Mouse (Mus musculus) forebrain, embryonic 16.5 days (tissue): ENCODE results near the gene Filip1l. TPM values are rescaled to one million over a fixed set of nuclear protein-coding genes. Genes with fewer than 3 reads are reported as not detected.

Source experiments
- ATAC-seq: fragments of 200-750 bp; cut with Nextera tagmentation; 2 replicates; pipeline ENCODE4 v1.8.0; 2017; ENCODE audit warnings: mild to moderate bottlenecking, moderate library complexity
- H3K27ac ChIP-seq: fragments of 300-500 bp; sonication (generic); 2 replicates; pipeline ENCODE4 v1.5.1; 2014; ENCODE audit warnings: low read length, control low read depth
- H3K27me3 ChIP-seq: fragments of 300-500 bp; sonication (generic); replicated peaks from 2 replicates; pipeline ENCODE4 v1.6.1; 2014; ENCODE audit warnings: low read length; ENCODE audit not compliant: control insufficient read depth, insufficient read depth
- H3K36me3 ChIP-seq: fragments of 300-500 bp; sonication (generic); 2 replicates; pipeline ENCODE4 v1.6.1; 2014; ENCODE audit not compliant: control insufficient read depth, insufficient read depth
- H3K4me1 ChIP-seq: fragments of 300-500 bp; sonication (generic); replicated peaks from 2 replicates; pipeline ENCODE4 v1.6.1; 2014; ENCODE audit warnings: low read length; ENCODE audit not compliant: control insufficient read depth, insufficient read depth
- H3K4me2 ChIP-seq: fragments of 300-500 bp; sonication (generic); 2 replicates; pipeline ENCODE4 v1.6.1; 2014; ENCODE audit warnings: mild to moderate bottlenecking, low read length, control low read depth
- H3K4me3 ChIP-seq: fragments of 300-500 bp; sonication (generic); replicated peaks from 2 replicates; pipeline ENCODE4 v1.5.1; 2014; ENCODE audit warnings: mild to moderate bottlenecking, low read length, control low read depth
- H3K9ac ChIP-seq: fragments of 300-500 bp; sonication (generic); replicated peaks from 2 replicates; pipeline ENCODE4 v1.6.1; 2014; ENCODE audit warnings: low read depth, low read length, control low read depth
- H3K9me3 ChIP-seq: fragments of 300-500 bp; sonication (generic); 2 replicates; pipeline ENCODE4 v1.6.1; 2016; ENCODE audit warnings: low read length; ENCODE audit not compliant: control insufficient read depth
- WGBS: fragments of 180-500 bp; shearing (Covaris S2); extraction: QIAGEN DNeasy Blood & Tissue Kit; methylation state at CpG from one replicate; pipeline ENCODE4 v1.1.7; 2014; 5-methylcytosine and 5-hydroxymethylcytosine counted together
- polyA plus RNA-seq: library from polyadenylated mRNA; unstranded; fragments of >200 nt; fragmentation: Nextera tagmentation; extraction: Ambion mirVana; gene quantifications from 2 replicates; pipeline ENCODE4 v1.2.1, GENCODE M21; 2015

The Filip1l gene
- polyA plus RNA-seq, 1 experiment from 2014 or later: 2.2 TPM

DNA sequence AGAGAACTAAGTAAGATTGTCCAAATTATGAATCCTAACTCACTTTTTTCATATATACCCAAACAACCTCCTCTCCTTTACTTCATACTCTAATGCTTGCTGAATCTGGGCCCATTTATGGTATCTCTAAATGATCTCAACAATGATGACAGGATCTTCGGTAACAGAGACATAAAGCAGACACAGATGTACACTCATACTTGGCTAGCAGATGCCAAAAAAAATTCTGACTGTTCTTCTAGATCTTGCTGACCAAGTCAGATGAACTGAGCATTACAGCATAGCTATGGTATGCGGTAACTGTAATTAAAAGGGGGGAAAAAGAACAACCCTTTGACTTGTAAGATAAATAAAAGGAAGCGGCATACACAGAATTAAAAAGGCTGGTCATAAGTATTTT lies 210.6 kb downstream of the Filip1l start:
- Histone ChIP-seq H3K9ac (no peak overlapping the region), H3K36me3 (no peaks in the 10 kb centered on the region), H3K9me3 (no peaks in the 10 kb centered on the region), H3K27me3 (no peaks in the 10 kb centered on the region), H3K4me3 (no peak overlapping the region), H3K4me1 (no peaks in the 10 kb centered on the region), H3K27ac (no peak overlapping the region), H3K4me2 (no peak overlapping the region)
- no peak for ATAC-seq
- 90% methylated on average over 3 of the region's 3 CpGs for WGBS

DNA sequence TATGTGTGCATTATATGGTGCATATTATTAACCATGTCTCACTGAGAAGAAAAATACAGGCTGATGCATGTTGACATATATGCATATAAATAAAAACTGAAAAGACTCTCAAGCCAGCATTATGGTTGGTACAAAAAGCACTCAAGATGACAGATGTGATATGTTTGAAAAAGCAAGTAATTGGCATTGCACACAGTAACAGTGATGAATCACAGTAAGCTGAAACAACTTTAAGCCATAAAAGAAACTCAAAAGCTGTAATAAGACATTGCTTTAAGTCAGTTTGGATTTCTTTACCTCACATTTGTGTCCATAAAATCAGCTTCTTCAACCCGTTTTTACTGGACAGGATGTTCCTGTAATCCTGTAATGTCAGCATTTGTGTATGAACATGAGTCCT lies 211.9 kb downstream of the Filip1l start:
- 67% methylated on average over 1 of the region's 1 CpGs for WGBS
- H3K4me2 ChIP-seq: no peak overlapping the region
- H3K27ac ChIP-seq: no peak overlapping the region
- H3K9ac ChIP-seq: no peak overlapping the region
- no peaks in the 10 kb centered on the region for H3K36me3 ChIP-seq
- no peak for ATAC-seq
- no peaks in the 10 kb centered on the region for H3K4me1 ChIP-seq
- H3K27me3 ChIP-seq: no peaks in the 10 kb centered on the region
- H3K9me3 ChIP-seq: no peaks in the 10 kb centered on the region
- H3K4me3 ChIP-seq: no peak overlapping the region

DNA sequence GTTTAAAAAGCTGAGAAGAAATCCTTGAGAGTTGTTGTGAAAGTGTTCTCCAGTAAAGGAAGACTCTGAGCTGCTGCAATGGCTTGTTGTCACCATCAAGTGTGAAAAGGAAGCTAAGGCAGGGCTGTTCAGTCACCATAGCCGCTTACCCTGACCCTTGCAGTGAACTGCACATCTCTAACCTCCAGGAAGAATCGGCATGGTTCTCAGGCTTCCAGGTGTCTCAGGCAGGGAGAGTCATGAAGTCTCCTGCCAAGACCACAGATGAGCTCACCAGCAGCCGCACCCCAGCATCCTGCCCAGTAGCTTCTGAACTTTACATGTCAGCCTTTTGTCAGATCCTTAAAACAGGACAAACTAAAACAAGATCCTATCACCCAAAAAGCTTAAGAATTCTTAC lies 213.3 kb downstream of the Filip1l start:
- Histone ChIP-seq H3K4me1 (no peaks in the 10 kb centered on the region), H3K4me3 (no peak overlapping the region), H3K9ac (no peak overlapping the region), H3K4me2 (no peak overlapping the region), H3K27me3 (no peaks in the 10 kb centered on the region), H3K36me3 (no peaks in the 10 kb centered on the region), H3K27ac (no peak overlapping the region), H3K9me3 (no peaks in the 10 kb centered on the region)
- no peak for ATAC-seq
- WGBS: 89% methylated on average over 3 of the region's 3 CpGs

DNA sequence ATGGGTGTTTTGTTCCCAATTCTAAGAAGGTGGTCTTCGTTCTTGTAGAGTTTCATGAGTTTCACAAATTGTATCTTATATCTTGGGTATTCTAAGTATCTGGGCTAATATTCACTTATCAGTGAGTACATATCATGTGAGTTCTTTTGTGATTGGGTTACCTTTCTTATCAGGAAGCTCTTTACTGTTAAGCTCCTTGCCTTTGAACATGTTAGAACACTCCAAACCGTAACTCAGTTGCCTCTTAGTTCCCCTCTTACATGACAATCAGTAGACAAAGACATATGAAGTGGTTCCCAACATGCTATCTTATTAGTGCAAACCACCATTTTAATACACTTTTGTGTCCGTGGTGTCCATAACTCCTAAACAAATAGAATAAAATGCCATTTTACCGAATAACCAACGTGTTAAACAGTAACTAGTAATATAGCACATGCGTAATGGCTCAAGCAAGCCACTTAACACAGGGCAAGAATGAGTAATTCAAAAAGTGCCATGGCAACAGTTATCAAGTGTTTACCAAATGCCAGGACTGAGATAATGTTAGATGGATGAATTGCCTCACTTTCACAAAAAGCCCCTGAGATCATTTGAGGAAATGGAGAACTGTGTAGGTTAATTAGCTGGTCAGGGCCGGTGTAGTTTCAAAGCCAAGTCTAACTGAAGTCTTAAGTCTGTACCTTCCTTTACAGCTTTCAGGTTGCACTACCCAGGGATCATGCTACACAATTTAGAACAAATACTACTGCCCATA lies 215.9 kb downstream of the Filip1l start:
- no peak overlapping the region for H3K27ac ChIP-seq
- H3K4me1 ChIP-seq: no peaks in the 10 kb centered on the region
- 83% methylated on average over 7 of the region's 7 CpGs for WGBS
- no peaks in the 10 kb centered on the region for H3K36me3 ChIP-seq
- no peaks in the 10 kb centered on the region for H3K27me3 ChIP-seq
- ATAC-seq: no peak
- no peaks in the 10 kb centered on the region for H3K9me3 ChIP-seq
- H3K4me2 ChIP-seq: no peak overlapping the region
- H3K4me3 ChIP-seq: no peak overlapping the region
- H3K9ac ChIP-seq: no peak overlapping the region

DNA sequence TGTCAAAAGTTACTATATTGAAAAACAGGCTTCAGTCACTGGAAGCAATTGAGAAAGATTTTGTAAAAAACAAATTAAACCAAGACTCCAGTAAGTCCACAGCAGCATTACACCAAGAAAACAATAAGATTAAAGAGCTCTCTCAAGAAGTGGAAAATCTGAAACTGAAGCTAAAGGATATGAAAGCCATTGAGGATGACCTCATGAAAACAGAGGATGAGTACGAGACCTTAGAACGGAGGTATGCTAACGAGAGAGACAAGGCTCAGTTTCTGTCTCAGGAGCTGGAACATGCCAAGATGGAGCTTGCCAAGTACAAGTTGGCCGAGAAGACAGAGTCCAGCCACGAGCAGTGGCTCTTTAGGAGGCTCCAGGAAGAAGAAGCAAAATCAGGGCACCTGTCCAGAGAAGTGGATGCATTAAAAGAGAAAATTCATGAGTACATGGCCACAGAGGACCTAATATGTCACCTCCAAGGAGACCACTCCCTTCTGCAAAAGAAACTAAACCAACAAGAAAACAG lies 218.0 kb downstream of the Filip1l start:
- Histone ChIP-seq H3K36me3 (no peaks in the 10 kb centered on the region), H3K9me3 (no peaks in the 10 kb centered on the region), H3K27ac (no peak overlapping the region), H3K4me1 (no peaks in the 10 kb centered on the region), H3K9ac (no peak overlapping the region), H3K4me3 (no peak overlapping the region), H3K27me3 (no peaks in the 10 kb centered on the region), H3K4me2 (no peak overlapping the region)
- ATAC-seq: no peak
- WGBS: 73% methylated on average over 5 of the region's 5 CpGs

DNA sequence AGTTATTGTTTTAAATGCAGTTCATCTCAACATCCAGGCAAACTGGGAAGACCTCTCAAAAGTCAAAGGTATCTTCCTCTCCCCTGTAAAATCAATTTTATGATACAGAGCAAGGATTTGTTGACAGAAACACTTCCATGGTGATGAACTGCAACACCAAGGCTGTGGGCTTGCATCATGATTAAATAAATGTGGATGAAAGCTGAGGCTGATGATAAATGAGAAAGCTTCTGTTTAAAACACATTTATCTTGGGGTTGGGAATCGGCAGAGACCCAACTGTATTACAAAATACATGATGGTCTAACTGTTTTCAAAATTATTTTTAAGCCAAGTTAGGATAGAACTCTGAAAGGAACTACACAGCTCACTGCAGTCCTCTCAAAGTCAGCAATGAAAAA lies 220.9 kb downstream of the Filip1l start:
- no peak for ATAC-seq
- no peak overlapping the region for H3K4me3 ChIP-seq
- no peaks in the 10 kb centered on the region; the same call in 1 of the 2 replicates for H3K4me1 ChIP-seq
- H3K4me2 ChIP-seq: no peak overlapping the region
- no peaks in the 10 kb centered on the region for H3K27me3 ChIP-seq
- no peaks in the 10 kb centered on the region for H3K36me3 ChIP-seq
- no peak overlapping the region for H3K27ac ChIP-seq
- 92% methylated on average over 1 of the region's 1 CpGs for WGBS
- H3K9me3 ChIP-seq: no peaks in the 10 kb centered on the region
- no peak overlapping the region for H3K9ac ChIP-seq

DNA sequence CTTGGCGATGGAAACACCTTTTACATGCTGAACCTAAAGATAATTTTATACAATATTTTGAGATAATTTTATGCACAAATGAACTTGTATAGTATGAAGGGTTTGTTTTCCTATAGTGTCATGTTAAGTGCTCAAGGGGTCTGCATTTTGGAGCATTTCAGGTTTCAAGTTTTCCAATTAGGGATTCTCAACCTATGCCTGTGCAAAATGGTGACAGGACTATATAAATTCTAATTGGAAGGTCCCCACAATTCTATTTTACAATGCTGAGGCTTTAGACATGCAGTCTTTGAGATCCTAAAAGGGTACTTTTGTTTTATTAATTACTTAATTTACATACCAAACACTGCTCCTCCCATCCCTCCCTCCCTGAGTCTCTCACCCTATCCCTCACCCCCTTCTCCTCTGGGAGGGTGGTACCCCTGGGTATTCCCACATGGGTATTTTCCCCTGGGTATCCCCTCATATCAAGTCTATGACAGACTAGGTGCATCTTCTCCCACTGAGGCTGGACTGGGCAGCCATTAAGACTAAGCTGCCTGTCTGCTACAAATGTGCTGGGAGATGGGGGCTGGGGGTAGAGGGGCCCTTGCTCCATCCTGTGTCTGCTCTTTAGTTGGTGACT lies 223.0 kb downstream of the Filip1l start:
- Histone ChIP-seq H3K4me1 (no peaks in the 10 kb centered on the region; the same call in 1 of the 2 replicates), H3K9ac (no peak overlapping the region), H3K27ac (no peak overlapping the region), H3K4me3 (no peak overlapping the region), H3K9me3 (no peaks in the 10 kb centered on the region), H3K36me3 (no peaks in the 10 kb centered on the region), H3K4me2 (no peak overlapping the region), H3K27me3 (no peaks in the 10 kb centered on the region)
- 58% methylated on average over 1 of the region's 1 CpGs for WGBS
- 0 out of 2 replicates have a peak, but pooled peaks have one; percentile 43 for ATAC-seq

DNA sequence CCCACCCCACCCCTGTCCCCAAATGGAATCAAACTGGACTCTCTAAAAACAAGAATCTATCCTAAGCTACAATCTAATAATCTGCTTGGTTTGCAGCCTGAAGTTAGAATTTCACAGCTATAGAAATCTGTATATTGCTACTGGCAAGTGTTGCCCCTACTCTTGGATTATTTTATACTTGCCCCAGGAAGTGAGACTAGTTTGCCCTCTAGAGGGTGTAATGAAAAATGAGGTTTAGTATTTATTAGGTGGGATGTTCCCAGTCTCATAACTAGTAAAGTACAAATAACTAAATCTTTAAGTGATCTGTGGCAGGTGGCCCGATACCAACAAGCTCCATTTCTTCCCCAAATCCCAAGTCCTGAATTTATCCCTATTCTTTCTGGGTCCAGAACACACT lies 224.6 kb downstream of the Filip1l start:
- Histone ChIP-seq H3K9me3 (no peaks in the 10 kb centered on the region), H3K4me1 (no peaks in the 10 kb centered on the region; the same call in 1 of the 2 replicates), H3K36me3 (no peaks in the 10 kb centered on the region), H3K4me2 (no peak overlapping the region), H3K9ac (no peak overlapping the region), H3K27me3 (no peaks in the 10 kb centered on the region), H3K4me3 (no peak overlapping the region), H3K27ac (no peak overlapping the region)
- ATAC-seq: no peak
- WGBS: 82% methylated on average over 1 of the region's 1 CpGs

DNA sequence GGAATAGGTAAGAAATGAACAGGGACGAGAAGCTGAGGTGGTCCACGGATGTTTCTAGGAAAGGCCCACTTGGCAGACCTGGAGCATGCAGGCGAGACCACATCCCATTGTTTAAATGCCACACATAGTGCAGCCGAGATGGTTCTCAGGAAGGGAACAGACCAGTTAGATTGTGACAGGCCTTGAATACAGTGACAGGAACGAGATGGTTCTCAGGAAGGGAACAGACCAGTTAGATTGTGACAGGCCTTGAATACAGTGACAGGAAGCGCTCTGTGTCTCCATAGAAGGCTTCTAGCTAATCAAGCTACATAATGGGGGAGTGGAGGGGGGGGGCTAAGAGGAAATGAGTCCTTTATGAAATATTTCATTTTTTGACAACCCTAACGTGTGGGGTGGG lies 227.1 kb downstream of the Filip1l start:
- no peaks in the 10 kb centered on the region; the same call in 1 of the 2 replicates for H3K4me1 ChIP-seq
- H3K9ac ChIP-seq: no peak overlapping the region
- H3K4me2 ChIP-seq: no peak overlapping the region
- H3K4me3 ChIP-seq: no peak overlapping the region
- no peak for ATAC-seq
- H3K36me3 ChIP-seq: no peaks in the 10 kb centered on the region
- H3K27ac ChIP-seq: no peak overlapping the region
- 62% methylated on average over 7 of the region's 7 CpGs for WGBS
- H3K9me3 ChIP-seq: no peaks in the 10 kb centered on the region
- no peaks in the 10 kb centered on the region for H3K27me3 ChIP-seq
